Mouse (Mus musculus): ENCODE results near the gene Vmn1r40. TPM values are rescaled to one million over a fixed set of nuclear protein-coding genes. Genes with fewer than 3 reads are reported as not detected.

Vmn1r40 gene
- not detected for total RNA-seq (2021)
- long read RNA-seq, experiment 1 = 0 reads
- long read RNA-seq, experiment 2 = 0 reads

DNA sequence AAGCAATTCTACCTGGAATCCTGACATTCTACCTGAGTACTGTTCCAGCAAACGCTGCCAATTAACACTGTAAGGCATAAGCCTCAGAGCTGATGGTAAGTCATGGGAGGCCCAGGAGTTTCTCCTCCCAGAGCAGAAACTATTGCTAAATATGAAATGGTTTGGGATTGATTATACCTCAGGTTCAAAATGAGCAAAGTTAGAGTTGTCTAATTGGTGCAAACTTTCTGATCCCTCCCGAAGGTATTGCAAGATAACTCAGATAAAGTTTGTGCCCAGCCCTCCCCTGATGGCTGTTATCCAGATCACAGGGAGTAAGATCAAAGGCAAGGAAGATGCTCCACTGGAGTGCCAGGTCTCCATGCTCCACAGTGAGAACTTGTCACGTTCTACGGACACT, at the start of gene Vmn1r40:
TSS of gene Vmn1r40 (plus strand) at position 301 of the 400 bp plus-strand sequence.
- no peak for DNase-seq

- DNase-seq = no peak
Observed at GRCm38 (mm10) chr6:89658342-89658741, 49.0 kb upstream of the Vmn1r40 start.

GRCm38 (mm10) chr6:89658931-89659330, 48.4 kb upstream of the Vmn1r40 start:
- DNase-seq = no peak

DNA sequence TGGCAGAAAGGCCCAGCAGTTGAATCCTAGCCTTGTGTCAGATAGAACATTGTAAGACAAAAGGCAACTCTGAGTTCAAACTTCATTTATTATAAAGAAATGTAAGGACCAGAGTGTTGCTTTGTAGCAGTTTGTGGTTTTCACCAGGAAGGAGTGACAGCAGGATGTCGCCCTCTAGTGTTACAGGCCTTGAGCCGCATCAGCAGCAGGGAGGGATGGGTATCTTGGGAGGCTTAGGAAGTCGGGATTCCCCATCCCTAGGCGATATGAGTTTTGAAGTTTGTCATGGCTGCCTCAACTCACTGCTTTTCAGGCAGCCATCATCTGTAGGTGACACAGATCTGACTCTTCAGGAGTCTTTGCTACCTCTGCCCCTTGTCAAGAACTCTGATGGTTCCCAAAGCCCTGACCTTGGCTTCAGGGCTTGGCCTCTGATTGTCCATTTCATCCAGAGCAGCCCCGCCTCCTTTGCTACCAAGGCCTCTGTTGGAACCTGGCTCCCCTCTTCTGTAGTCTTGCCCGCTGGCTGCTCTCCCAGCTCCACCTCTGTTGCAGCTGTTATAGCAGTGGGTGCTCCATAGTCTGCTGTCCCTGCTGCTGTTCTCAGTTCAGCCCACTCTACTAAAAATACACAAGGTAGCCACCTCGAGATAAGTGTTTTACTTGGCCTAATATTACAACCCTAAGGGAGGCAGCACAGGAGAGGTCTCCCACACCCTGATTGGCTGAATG, 47.5 kb upstream of the Vmn1r40 start:
- no peak for DNase-seq

- DNase-seq = no peak
Observed at GRCm38 (mm10) chr6:89660490-89660889, 46.9 kb upstream of the Vmn1r40 start.

DNA sequence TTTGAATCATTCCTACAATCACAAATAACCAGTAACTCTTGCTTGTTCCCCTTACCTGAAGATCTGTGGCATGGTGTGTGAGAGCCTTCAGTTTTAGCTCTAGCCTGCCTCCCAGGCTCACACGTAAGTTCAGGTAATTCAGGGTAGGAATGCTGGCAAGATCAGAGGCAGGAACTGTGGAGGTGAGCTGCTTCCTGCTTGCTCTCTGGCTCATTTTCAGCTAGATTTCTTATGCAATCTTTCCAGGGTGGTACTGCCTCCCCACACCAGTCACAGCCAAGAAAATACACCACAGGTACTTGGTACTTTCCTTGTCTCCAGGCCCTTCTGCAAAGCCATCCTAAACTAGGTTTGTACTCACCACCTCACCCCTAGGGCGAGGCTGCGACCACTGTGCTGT, 44.8 kb upstream of the Vmn1r40 start:
- no peak for DNase-seq

DNA sequence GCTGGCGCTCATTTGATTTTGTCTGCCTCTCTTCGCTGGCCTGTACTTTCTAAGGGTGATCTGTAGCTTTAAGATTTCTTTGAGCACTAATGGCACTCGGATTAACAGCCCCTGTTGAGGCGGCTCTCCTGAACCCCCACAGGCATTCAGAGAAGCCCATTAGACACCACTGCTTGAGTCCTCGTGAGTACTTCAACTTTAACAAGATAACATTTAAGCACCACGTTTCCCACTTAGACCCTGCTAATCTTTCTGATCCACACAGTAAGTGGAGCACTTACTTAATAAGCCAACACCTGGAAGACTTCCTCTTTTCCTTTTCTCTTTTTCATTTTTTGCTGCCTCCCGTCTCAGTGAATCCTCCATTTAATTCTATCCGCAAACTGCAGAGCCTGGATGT, 42.2 kb upstream of the Vmn1r40 start:
- no peak for DNase-seq

DNA sequence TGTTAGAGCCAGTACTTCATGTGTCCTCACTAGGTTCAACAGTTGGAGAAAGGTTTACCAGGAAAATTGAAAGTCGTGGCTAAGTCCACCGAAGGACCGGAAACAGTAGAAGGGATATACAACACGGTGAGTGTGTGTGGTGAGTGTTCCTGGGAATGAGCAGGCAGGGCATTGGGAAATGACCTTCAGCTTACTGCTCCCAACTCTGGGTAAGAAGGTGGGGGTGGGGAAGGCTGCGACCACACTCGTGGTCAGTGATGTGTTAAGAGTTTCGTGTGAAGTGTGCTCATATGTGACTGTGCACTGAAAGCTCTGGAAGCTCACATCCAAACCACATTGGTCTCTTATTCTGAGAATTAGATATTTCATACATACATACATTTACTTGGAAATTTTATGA, 41.7 kb upstream of the Vmn1r40 start:
- no peak for DNase-seq

- DNase-seq = no peak
Observed at GRCm38 (mm10) chr6:89666976-89667375, 40.4 kb upstream of the Vmn1r40 start.

GRCm38 (mm10) chr6:89669556-89669955, 37.8 kb upstream of the Vmn1r40 start:
- DNase-seq = no peak

DNA sequence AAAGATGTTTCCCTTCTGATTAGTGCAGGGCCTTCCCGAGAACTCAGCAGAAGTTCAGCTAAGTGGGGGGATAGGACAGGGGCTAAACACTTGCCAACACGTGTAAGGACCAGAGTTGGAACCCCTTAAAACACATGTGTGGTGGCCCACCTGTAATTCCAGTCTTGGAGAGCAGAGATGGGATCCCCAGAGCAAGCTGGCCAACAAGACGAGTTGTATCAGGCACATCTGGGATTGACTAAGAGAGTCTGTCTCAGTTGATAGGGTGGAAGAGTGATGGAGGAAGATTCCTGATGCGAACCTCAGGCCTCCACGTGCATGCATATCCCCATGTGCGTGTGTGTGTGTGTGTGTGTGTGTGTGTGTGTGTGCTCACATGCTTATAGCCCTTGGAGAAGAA, 35.9 kb upstream of the Vmn1r40 start:
- DNase-seq = no peak

DNA sequence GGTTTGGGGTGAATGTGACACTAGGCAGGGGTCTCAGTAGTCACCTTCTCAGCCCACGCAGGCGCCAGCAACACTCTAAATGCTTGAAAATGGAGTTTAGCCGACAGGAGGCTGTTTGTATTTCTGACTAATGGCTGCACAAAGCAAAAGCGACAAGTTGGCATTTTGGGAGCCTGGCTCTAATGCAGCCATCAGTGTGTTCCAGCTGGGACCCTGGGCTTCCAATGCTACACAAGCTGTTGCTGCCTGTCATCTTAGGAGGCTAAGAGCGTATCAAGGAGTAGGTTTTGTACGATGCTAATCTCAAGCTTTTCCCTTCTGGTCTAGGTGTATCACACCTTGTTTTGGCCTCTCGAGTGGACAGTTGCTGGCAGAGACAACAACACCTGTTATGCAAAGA, 34.7 kb upstream of the Vmn1r40 start:
- DNase-seq = no peak

GRCm38 (mm10) chr6:89673135-89673780, 34.1 kb upstream of the Vmn1r40 start:
- no peak for DNase-seq

GRCm38 (mm10) chr6:89678522-89678921, 28.8 kb upstream of the Vmn1r40 start:
- DNase-seq = no peak

DNA sequence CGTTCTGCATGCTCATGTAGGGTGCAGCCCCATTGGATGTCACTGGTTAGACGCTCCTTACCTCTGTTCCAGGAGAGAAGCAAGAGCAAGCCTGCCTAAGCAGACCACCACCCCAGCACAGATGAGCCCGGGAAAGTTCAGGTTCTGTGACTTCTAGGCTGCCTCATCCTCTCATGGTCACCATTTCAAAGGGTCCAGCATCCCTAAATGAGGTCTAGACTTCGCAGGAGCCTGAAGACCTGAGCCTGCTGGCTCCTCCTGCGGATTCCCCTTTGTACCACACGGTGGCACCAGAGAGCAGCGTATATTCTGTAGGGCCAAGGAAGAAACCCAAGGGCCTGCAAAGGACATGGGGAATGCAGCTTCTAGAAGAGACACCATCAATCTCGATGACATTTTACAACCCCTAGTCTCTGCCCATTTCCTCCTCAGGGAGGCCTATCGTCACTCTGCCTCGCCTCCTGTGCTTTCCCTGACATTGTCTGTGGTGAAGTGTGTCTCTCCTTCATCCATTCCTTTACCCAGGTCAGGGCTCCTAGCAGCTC, 28.0 kb upstream of the Vmn1r40 start:
- DNase-seq = no peak

DNA sequence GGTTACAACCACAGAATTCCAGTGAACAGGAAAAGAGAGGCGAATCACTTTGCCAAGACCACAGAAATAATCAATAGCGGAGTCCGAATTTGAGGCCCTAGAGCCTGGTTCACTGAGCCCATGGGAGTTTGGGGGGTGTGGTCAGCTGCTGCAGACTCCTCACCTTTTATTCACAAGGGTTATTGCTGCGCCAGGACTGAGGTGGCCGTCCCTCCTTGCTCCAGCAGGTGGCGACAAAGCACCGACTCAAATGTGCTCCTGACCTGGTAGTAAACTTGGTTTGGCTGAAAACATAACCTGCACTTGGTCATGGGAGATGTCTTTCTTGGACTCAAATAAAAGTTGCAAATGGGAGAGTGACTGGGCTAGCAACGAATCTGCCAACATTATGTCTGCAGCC, 27.2 kb upstream of the Vmn1r40 start:
- DNase-seq = peak; percentile 54

DNA sequence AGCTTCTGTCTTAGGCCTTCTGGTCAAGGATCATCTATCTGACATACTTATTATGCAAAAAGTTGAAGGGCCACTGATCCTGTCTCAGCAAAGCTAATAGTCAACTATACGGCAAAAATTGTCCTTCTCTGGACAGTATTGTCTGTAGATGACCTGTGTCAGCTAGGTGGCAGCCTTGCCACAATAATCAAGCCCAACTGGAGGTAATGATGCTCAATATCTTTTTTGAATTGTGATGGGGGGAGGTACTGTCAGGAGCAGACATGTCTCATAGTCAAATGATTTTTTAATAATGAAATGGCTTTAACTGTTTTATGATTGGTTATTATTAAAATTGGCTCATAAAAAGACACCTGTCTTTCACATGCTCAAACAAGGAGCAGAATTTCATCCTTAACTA, 23.1 kb upstream of the Vmn1r40 start:
- DNase-seq = no peak

- no peak for DNase-seq
Observed at GRCm38 (mm10) chr6:89687100-89687499, 20.2 kb upstream of the Vmn1r40 start.

DNA sequence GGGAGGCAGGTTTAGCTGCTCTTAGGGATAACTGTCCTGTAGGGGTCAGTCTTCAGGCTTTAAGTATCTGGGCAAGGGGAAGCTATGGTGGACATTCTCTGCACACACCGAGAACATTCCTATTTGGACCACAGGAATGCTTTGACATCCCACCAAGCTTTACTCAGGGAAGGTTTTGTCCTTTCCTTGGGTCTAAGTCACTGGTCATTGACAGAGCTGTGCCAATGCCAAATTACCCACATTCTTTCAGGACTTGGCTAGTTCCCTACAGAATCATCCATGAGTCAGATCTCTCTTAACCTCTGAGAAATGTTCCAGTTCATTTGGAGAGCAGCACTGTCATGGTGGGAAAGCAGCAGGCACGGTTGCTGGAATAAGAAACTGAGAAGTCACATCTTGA, 716 bp upstream of the Vmn1r40 start:
- DNase-seq = no peak

DNA sequence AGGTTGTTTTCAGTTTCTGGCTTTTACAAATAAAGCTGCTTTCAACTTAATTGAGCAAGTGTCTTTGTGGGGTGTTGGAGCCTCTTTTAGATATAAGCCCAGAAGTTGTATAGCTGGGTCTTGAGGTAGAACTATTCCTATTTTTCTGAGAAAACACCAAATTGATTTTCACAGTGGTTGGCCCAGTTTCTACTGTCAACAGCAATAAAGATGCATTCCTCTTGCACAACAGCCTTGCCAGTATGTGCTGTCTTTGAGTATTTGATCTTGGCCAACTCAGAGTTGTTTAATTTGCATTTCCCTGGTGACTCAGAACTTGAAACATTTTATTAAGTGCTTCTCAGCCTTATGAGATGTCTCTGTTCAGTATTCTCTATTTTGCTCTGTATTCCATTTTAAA, 10.7 kb downstream of the Vmn1r40 start:
- no peak for DNase-seq

DNA sequence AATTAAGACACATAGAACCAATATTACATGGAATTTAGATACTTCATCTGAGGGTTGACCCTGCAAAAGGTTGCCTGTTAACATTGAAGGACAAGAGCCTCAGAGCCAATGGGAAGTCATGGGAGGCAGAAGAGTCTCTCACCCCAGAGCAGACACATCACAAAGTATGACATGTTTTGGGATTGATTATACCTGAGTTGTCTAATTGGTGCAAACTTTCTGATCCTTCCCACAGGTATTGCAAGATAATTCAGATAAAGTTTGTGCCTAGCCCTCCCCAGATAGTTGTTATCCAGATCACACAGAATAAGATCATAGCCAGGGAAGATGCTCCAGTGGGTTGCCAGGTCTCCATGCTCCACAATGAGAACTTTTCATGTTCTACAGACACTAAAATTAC, 33.1 kb downstream of the Vmn1r40 start, which contains the start of gene Vmn1r41:
TSS of gene Vmn1r41 (plus strand) at position 301 of the 400 bp plus-strand sequence.
- no peak for DNase-seq

DNA sequence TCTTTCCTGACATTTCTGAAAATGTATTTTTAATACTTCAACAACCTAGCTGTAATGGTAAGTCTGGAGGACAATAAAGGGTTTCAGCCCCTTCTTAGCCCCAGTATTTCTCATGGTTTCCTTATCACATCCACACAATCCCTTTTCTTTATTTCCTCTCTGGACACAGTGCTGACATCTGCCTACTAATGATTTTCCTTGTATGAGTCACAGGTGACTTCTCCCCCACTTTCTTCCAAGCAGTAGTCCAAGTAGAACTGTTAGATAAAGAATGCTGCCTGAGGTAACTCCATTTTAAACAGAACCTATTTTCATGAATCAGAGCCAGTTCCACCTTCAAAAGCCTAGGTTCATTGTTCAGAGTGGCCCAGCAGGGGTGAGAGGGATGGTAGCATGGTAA, 35.5 kb downstream of the Vmn1r40 start:
- no peak for DNase-seq
